Mouse (Mus musculus): ENCODE measurements around the gene Chmp6. TPM values are rescaled to one million over a fixed set of nuclear protein-coding genes. Genes with fewer than 3 reads are reported as not detected.

Chmp6 gene
- polyA plus RNA-seq, 1 experiment from 2014 or later, result 100 TPM

GRCm38 (mm10) chr11:119902891-119903290 lies 10.3 kb upstream of the Chmp6 start:
- Histone ChIP-seq H3K9me3 (ENCODE audit: control insufficient read depth, low read length) (no peaks in the 10 kb centered on the region), H3K27ac (replicated peaks; ENCODE audit: low read depth, low read length) (no peak overlapping the region), H3K36me3 (ENCODE audit: control insufficient read depth, insufficient read depth, low read length) (peaks cover 10% of the 10 kb centered on the region), H3K4me3 (replicated peaks; ENCODE audit: low read depth, low read length) (no peak overlapping the region), H3K4me2 (ENCODE audit: low read length) (no peak overlapping the region), H3K9ac (replicated peaks; ENCODE audit: low read length) (no peak overlapping the region), H3K4me1 (ENCODE audit: control insufficient read depth, insufficient read depth, low read length) (no peaks in the 10 kb centered on the region), H3K27me3 (ENCODE audit: control insufficient read depth, insufficient read depth, low read length) (no peaks in the 10 kb centered on the region)
- no peak for DNase-seq
- WGBS, result 76% methylated on average over 4 of the region's 4 CpGs
- ATAC-seq (ENCODE audit: low FRiP score, low TSS enrichment), result no peak

GRCm38 (mm10) chr11:119904621-119905286 lies 8.5 kb upstream of the Chmp6 start:
- H3K4me1 ChIP-seq (ENCODE audit: control insufficient read depth, insufficient read depth, low read length), result 0 out of 2 replicates have a peak, but pooled peaks cover 2% of the 10 kb centered on the region
- no peaks in the 10 kb centered on the region for H3K36me3 ChIP-seq (ENCODE audit: control insufficient read depth, insufficient read depth, low read length)
- DNase-seq, result peak; percentile 88
- H3K27me3 ChIP-seq (ENCODE audit: control insufficient read depth, insufficient read depth, low read length), result no peaks in the 10 kb centered on the region
- H3K4me2 ChIP-seq (ENCODE audit: low read length), result no peak overlapping the region
- no peaks in the 10 kb centered on the region for H3K9me3 ChIP-seq (ENCODE audit: control insufficient read depth, low read length)
- no peak overlapping the region for H3K9ac ChIP-seq (replicated peaks; ENCODE audit: low read length)
- peak; percentile 66 for ATAC-seq (ENCODE audit: low FRiP score, low TSS enrichment)
- 33% methylated on average over 5 of the region's 5 CpGs for WGBS
- H3K4me3 ChIP-seq (replicated peaks; ENCODE audit: low read depth, low read length), result no peak overlapping the region
- H3K27ac ChIP-seq (replicated peaks; ENCODE audit: low read depth, low read length), result no peak overlapping the region

- Histone ChIP-seq H3K9ac (replicated peaks; ENCODE audit: low read length) (no peak overlapping the region), H3K9me3 (ENCODE audit: control insufficient read depth, low read length) (no peaks in the 10 kb centered on the region), H3K4me3 (replicated peaks; ENCODE audit: low read depth, low read length) (no peak overlapping the region), H3K36me3 (ENCODE audit: control insufficient read depth, insufficient read depth, low read length) (no peaks in the 10 kb centered on the region), H3K4me1 (ENCODE audit: control insufficient read depth, insufficient read depth, low read length) (0 out of 2 replicates have a peak, but pooled peaks cover 4% of the 10 kb centered on the region), H3K27ac (replicated peaks; ENCODE audit: low read depth, low read length) (no peak overlapping the region), H3K27me3 (ENCODE audit: control insufficient read depth, insufficient read depth, low read length) (no peaks in the 10 kb centered on the region), H3K4me2 (ENCODE audit: low read length) (no peak overlapping the region)
- no peak for DNase-seq
- WGBS, result 88% methylated on average over 5 of the region's 5 CpGs
- ATAC-seq (ENCODE audit: low FRiP score, low TSS enrichment), result no peak
These were observed 7.4 kb upstream of the Chmp6 start for GRCm38 (mm10) chr11:119905794-119906193.

GRCm38 (mm10) chr11:119907006-119907650 lies 6.1 kb upstream of the Chmp6 start:
- DNase-seq, result no peak
- 24% methylated on average over 7 of the region's 7 CpGs for WGBS
- Histone ChIP-seq H3K9me3 (ENCODE audit: control insufficient read depth, low read length) (no peaks in the 10 kb centered on the region), H3K4me3 (replicated peaks; ENCODE audit: low read depth, low read length) (no peak overlapping the region), H3K36me3 (ENCODE audit: control insufficient read depth, insufficient read depth, low read length) (no peaks in the 10 kb centered on the region), H3K27me3 (ENCODE audit: control insufficient read depth, insufficient read depth, low read length) (no peaks in the 10 kb centered on the region), H3K4me2 (ENCODE audit: low read length) (no peak overlapping the region), H3K4me1 (ENCODE audit: control insufficient read depth, insufficient read depth, low read length) (0 out of 2 replicates have a peak, but pooled peaks cover 4% of the 10 kb centered on the region), H3K9ac (replicated peaks; ENCODE audit: low read length) (no peak overlapping the region), H3K27ac (replicated peaks; ENCODE audit: low read depth, low read length) (no peak overlapping the region)
- ATAC-seq (ENCODE audit: low FRiP score, low TSS enrichment), result no peak

GRCm38 (mm10) chr11:119907711-119908110 lies 5.5 kb upstream of the Chmp6 start:
- no peaks in the 10 kb centered on the region for H3K27me3 ChIP-seq (ENCODE audit: control insufficient read depth, insufficient read depth, low read length)
- peaks cover 6% of the 10 kb centered on the region; the same call in 1 of the 2 replicates for H3K4me1 ChIP-seq (ENCODE audit: control insufficient read depth, insufficient read depth, low read length)
- ATAC-seq (ENCODE audit: low FRiP score, low TSS enrichment) (no peak), DNase-seq (no peak)
- 37% methylated on average over 7 of the region's 7 CpGs for WGBS
- no peak overlapping the region; the same call in 1 of the 2 replicates for H3K9ac ChIP-seq (replicated peaks; ENCODE audit: low read length)
- no peaks in the 10 kb centered on the region for H3K9me3 ChIP-seq (ENCODE audit: control insufficient read depth, low read length)
- no peak overlapping the region for H3K4me2 ChIP-seq (ENCODE audit: low read length)
- H3K4me3 ChIP-seq (replicated peaks; ENCODE audit: low read depth, low read length), result no peak overlapping the region
- H3K36me3 ChIP-seq (ENCODE audit: control insufficient read depth, insufficient read depth, low read length), result no peaks in the 10 kb centered on the region
- no peak overlapping the region for H3K27ac ChIP-seq (replicated peaks; ENCODE audit: low read depth, low read length)

- ATAC-seq (ENCODE audit: low FRiP score, low TSS enrichment), result no peak
- H3K4me2 ChIP-seq (ENCODE audit: low read length), result no peak overlapping the region
These were observed 3.8 kb upstream of the Chmp6 start for GRCm38 (mm10) chr11:119909436-119909835.

GRCm38 (mm10) chr11:119912845-119913244 lies 396 bp upstream of the Chmp6 start:
- no peaks in the 10 kb centered on the region for H3K9me3 ChIP-seq (ENCODE audit: control insufficient read depth, low read length)
- peak overlapping the region; percentile 93 for H3K4me3 ChIP-seq (replicated peaks; ENCODE audit: low read depth, low read length)
- H3K4me1 ChIP-seq (ENCODE audit: control insufficient read depth, insufficient read depth, low read length), result peaks cover 27% of the 10 kb centered on the region
- WGBS, result 7% methylated on average over 7 of the region's 7 CpGs
- H3K9ac ChIP-seq (replicated peaks; ENCODE audit: low read length), result peak overlapping the region; percentile 91
- peak overlapping the region; percentile 99 for H3K4me2 ChIP-seq (ENCODE audit: low read length)
- H3K27ac ChIP-seq (replicated peaks; ENCODE audit: low read depth, low read length), result peak overlapping the region; percentile 78; the same call in 1 of the 2 replicates
- peaks cover 22% of the 10 kb centered on the region for H3K36me3 ChIP-seq (ENCODE audit: control insufficient read depth, insufficient read depth, low read length)
- DNase-seq, result peak; percentile 59
- no peak for ATAC-seq (ENCODE audit: low FRiP score, low TSS enrichment)
- H3K27me3 ChIP-seq (ENCODE audit: control insufficient read depth, insufficient read depth, low read length), result no peaks in the 10 kb centered on the region

More at GRCm38 (mm10) chr11:119909436-119909835, 3.8 kb upstream of the Chmp6 start:
- DNase-seq, result peak; percentile 78
- 3% methylated on average over 5 of the region's 5 CpGs for WGBS
- no peaks in the 10 kb centered on the region for H3K9me3 ChIP-seq (ENCODE audit: control insufficient read depth, low read length)
- no peaks in the 10 kb centered on the region for H3K27me3 ChIP-seq (ENCODE audit: control insufficient read depth, insufficient read depth, low read length)
- no peak overlapping the region for H3K4me3 ChIP-seq (replicated peaks; ENCODE audit: low read depth, low read length)
- H3K36me3 ChIP-seq (ENCODE audit: control insufficient read depth, insufficient read depth, low read length), result no peaks in the 10 kb centered on the region
- H3K4me1 ChIP-seq (ENCODE audit: control insufficient read depth, insufficient read depth, low read length), result peaks cover 16% of the 10 kb centered on the region
- no peak overlapping the region for H3K9ac ChIP-seq (replicated peaks; ENCODE audit: low read length)
- no peak overlapping the region for H3K27ac ChIP-seq (replicated peaks; ENCODE audit: low read depth, low read length)

GRCm38 (mm10) chr11:119913935-119914314 lies 684 bp downstream of the Chmp6 start:
- peak overlapping the region; percentile 99 for H3K4me2 ChIP-seq (ENCODE audit: low read length)
- no peak for DNase-seq
- peak overlapping the region; percentile 78 for H3K27ac ChIP-seq (replicated peaks; ENCODE audit: low read depth, low read length)
- WGBS, result under 1% methylated on average over 26 of the region's 26 CpGs
- peak overlapping the region; percentile 93 for H3K4me3 ChIP-seq (replicated peaks; ENCODE audit: low read depth, low read length)
- H3K9ac ChIP-seq (replicated peaks; ENCODE audit: low read length), result peak overlapping the region; percentile 91
- H3K36me3 ChIP-seq (ENCODE audit: control insufficient read depth, insufficient read depth, low read length), result peaks cover 33% of the 10 kb centered on the region
- no peaks in the 10 kb centered on the region for H3K27me3 ChIP-seq (ENCODE audit: control insufficient read depth, insufficient read depth, low read length)
- no peak; the same call in 1 of the 2 replicates for ATAC-seq (ENCODE audit: low FRiP score, low TSS enrichment)
- peaks cover 27% of the 10 kb centered on the region for H3K4me1 ChIP-seq (ENCODE audit: control insufficient read depth, insufficient read depth, low read length)
- H3K9me3 ChIP-seq (ENCODE audit: control insufficient read depth, low read length), result no peaks in the 10 kb centered on the region
